Mouse (Mus musculus): ENCODE measurements at regions not wholly inside any gene's neighbourhood (a gene's known extent, or its start where the extent isn't known, plus 50 kb on each side); places are given as distances from the start of the nearest gene placed in this dataset.
A peak's percentile ranks its signal among the peaks of the same experiment; 100 is the strongest.
"Not testable (repeated sequence)": the region's sequence is repeated elsewhere in the genome, so short reads cannot be mapped to it uniquely, and the experiment has no call there.

- H3K9ac ChIP-seq (ENCODE audit: low read length) = no peak overlapping the region
- H3K4me1 ChIP-seq (ENCODE audit: control insufficient read depth, insufficient read depth, low read length) = peaks cover 2% of the 10 kb centered on the region; the same call in 1 of the 2 replicates
- no peaks in the 10 kb centered on the region for H3K36me3 ChIP-seq (ENCODE audit: control insufficient read depth, insufficient read depth, low read length)
- no peak overlapping the region for H3K4me3 ChIP-seq (replicated peaks; ENCODE audit: low read length)
- H3K4me2 ChIP-seq (ENCODE audit: low read depth, low read length) = no peak overlapping the region
- H3K27me3 ChIP-seq (ENCODE audit: control insufficient read depth, insufficient read depth, low read length) = no peaks in the 10 kb centered on the region
- no peaks in the 10 kb centered on the region; the same call in 1 of the 2 replicates for H3K9me3 ChIP-seq (replicated peaks; ENCODE audit: control insufficient read depth, low read length)
- H3K27ac ChIP-seq (ENCODE audit: low read length) = no peak overlapping the region
- WGBS = 43% methylated on average over 3 of the region's 3 CpGs
- ATAC-seq (ENCODE audit: insufficient read depth, low FRiP score) = no peak
These were observed 204.5 kb downstream of the Fam43a start for GRCm38 (mm10) chr16:30804018-30804417.

- not testable (repeated sequence) for H3K27me3 ChIP-seq (ENCODE audit: control insufficient read depth, insufficient read depth, low read length); H3K4me2 ChIP-seq (ENCODE audit: low read depth, low read length); H3K9ac ChIP-seq (ENCODE audit: low read length); ATAC-seq (ENCODE audit: insufficient read depth, low FRiP score); H3K4me1 ChIP-seq (ENCODE audit: control insufficient read depth, insufficient read depth, low read length); H3K9me3 ChIP-seq (replicated peaks; ENCODE audit: control insufficient read depth, low read length); H3K4me3 ChIP-seq (replicated peaks; ENCODE audit: low read length); H3K36me3 ChIP-seq (ENCODE audit: control insufficient read depth, insufficient read depth, low read length); H3K27ac ChIP-seq (ENCODE audit: low read length)
- 76% methylated on average over 4 of the region's 4 CpGs for WGBS
These were observed 206.7 kb downstream of the Fam43a start for GRCm38 (mm10) chr16:30806206-30806605.

- 0 out of 2 replicates have a peak overlapping the region, but pooled peaks have one; percentile 29 for H3K27ac ChIP-seq (ENCODE audit: low read length)
- H3K27me3 ChIP-seq (ENCODE audit: control insufficient read depth, insufficient read depth, low read length) = no peaks in the 10 kb centered on the region
- 22% methylated on average over 5 of the region's 5 CpGs for WGBS
- peaks cover 27% of the 10 kb centered on the region for H3K4me1 ChIP-seq (ENCODE audit: control insufficient read depth, insufficient read depth, low read length)
- H3K9me3 ChIP-seq (replicated peaks; ENCODE audit: control insufficient read depth, low read length) = no peaks in the 10 kb centered on the region
- no peak overlapping the region for H3K9ac ChIP-seq (ENCODE audit: low read length)
- H3K4me2 ChIP-seq (ENCODE audit: low read depth, low read length) = no peak overlapping the region
- no peaks in the 10 kb centered on the region for H3K36me3 ChIP-seq (ENCODE audit: control insufficient read depth, insufficient read depth, low read length)
- peak; percentile 45; the same call in 1 of the 2 replicates for ATAC-seq (ENCODE audit: insufficient read depth, low FRiP score)
- H3K4me3 ChIP-seq (replicated peaks; ENCODE audit: low read length) = no peak overlapping the region
These were observed 219.1 kb downstream of the Fam43a start for GRCm38 (mm10) chr16:30818541-30819120.

- no peak overlapping the region for H3K9ac ChIP-seq (ENCODE audit: low read length)
- ATAC-seq (ENCODE audit: insufficient read depth, low FRiP score) = no peak
- WGBS = 78% methylated on average over 4 of the region's 4 CpGs
- H3K4me1 ChIP-seq (ENCODE audit: control insufficient read depth, insufficient read depth, low read length) = peaks cover 27% of the 10 kb centered on the region
- H3K9me3 ChIP-seq (replicated peaks; ENCODE audit: control insufficient read depth, low read length) = no peaks in the 10 kb centered on the region
- H3K36me3 ChIP-seq (ENCODE audit: control insufficient read depth, insufficient read depth, low read length) = no peaks in the 10 kb centered on the region
- no peak overlapping the region for H3K4me3 ChIP-seq (replicated peaks; ENCODE audit: low read length)
- H3K27ac ChIP-seq (ENCODE audit: low read length) = no peak overlapping the region
- no peak overlapping the region for H3K4me2 ChIP-seq (ENCODE audit: low read depth, low read length)
- no peaks in the 10 kb centered on the region for H3K27me3 ChIP-seq (ENCODE audit: control insufficient read depth, insufficient read depth, low read length)
These were observed 219.8 kb downstream of the Fam43a start for GRCm38 (mm10) chr16:30819342-30819741.

DNA sequence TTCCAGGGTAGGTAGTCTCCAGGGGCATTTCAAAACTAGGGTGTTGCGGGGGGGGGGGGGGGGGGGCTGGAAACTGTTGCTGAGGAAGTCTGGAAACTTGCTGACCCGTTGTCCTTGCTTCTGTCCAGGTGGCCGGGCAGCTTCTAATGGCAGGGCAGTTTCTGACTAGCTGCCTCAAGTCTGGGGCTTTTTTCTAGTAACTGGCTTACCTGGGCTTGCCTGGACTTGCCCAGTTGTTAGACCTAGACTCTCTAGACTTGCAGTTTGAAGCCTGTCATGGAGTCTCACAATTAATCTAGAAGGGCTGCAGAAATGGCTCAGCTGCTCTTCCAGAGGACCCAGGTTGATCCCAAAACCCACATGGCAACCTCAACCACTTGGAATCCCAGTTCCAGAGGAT lies 220.7 kb downstream of the Fam43a start:
- Histone ChIP-seq H3K4me1 (ENCODE audit: control insufficient read depth, insufficient read depth, low read length) (peaks cover 27% of the 10 kb centered on the region), H3K36me3 (ENCODE audit: control insufficient read depth, insufficient read depth, low read length) (no peaks in the 10 kb centered on the region), H3K27ac (ENCODE audit: low read length) (no peak overlapping the region), H3K9ac (ENCODE audit: low read length) (no peak overlapping the region), H3K4me3 (replicated peaks; ENCODE audit: low read length) (no peak overlapping the region), H3K27me3 (ENCODE audit: control insufficient read depth, insufficient read depth, low read length) (no peaks in the 10 kb centered on the region), H3K4me2 (ENCODE audit: low read depth, low read length) (no peak overlapping the region), H3K9me3 (replicated peaks; ENCODE audit: control insufficient read depth, low read length) (no peaks in the 10 kb centered on the region)
- WGBS = 87% methylated on average over 3 of the region's 3 CpGs
- no peak for ATAC-seq (ENCODE audit: insufficient read depth, low FRiP score)

DNA sequence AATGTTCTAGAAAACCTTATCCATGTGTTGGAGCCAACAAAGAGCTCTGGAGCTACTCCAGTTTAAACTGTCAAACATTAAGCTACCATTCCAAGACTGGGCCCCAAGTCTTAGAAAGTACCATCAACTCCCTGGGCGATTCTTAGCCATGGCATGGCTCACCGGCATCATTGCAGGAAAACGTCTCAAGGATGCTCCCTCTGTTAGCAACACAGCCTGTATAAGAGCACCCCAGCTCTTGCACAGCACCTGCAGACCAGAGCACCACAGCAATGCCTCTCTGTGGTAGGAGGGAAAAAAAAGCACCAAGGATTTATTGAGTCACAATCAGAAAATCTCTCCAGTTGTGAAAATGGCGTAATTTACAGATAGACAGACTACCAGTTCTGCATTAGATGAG lies 221.2 kb downstream of the Fam43a start:
- no peaks in the 10 kb centered on the region for H3K9me3 ChIP-seq (replicated peaks; ENCODE audit: control insufficient read depth, low read length)
- ATAC-seq (ENCODE audit: insufficient read depth, low FRiP score) = no peak
- H3K4me1 ChIP-seq (ENCODE audit: control insufficient read depth, insufficient read depth, low read length) = peaks cover 27% of the 10 kb centered on the region
- no peaks in the 10 kb centered on the region for H3K27me3 ChIP-seq (ENCODE audit: control insufficient read depth, insufficient read depth, low read length)
- no peaks in the 10 kb centered on the region for H3K36me3 ChIP-seq (ENCODE audit: control insufficient read depth, insufficient read depth, low read length)
- H3K27ac ChIP-seq (ENCODE audit: low read length) = peak overlapping the region; percentile 66
- peak overlapping the region; percentile 49 for H3K4me2 ChIP-seq (ENCODE audit: low read depth, low read length)
- no peak overlapping the region for H3K4me3 ChIP-seq (replicated peaks; ENCODE audit: low read length)
- H3K9ac ChIP-seq (ENCODE audit: low read length) = no peak overlapping the region; the same call in 1 of the 2 replicates
- WGBS = 78% methylated on average over 4 of the region's 4 CpGs

GRCm38 (mm10) chr16:30821191-30821910 lies 221.8 kb downstream of the Fam43a start:
- H3K4me3 ChIP-seq (replicated peaks; ENCODE audit: low read length) = peak overlapping the region; percentile 13
- peak overlapping the region; percentile 66 for H3K27ac ChIP-seq (ENCODE audit: low read length)
- H3K4me1 ChIP-seq (ENCODE audit: control insufficient read depth, insufficient read depth, low read length) = peaks cover 27% of the 10 kb centered on the region
- ATAC-seq (ENCODE audit: insufficient read depth, low FRiP score) = peak; percentile 81; the same call in 1 of the 2 replicates
- H3K9me3 ChIP-seq (replicated peaks; ENCODE audit: control insufficient read depth, low read length) = no peaks in the 10 kb centered on the region
- peak overlapping the region; percentile 49 for H3K4me2 ChIP-seq (ENCODE audit: low read depth, low read length)
- H3K9ac ChIP-seq (ENCODE audit: low read length) = peak overlapping the region; percentile 51; the same call in 1 of the 2 replicates
- H3K36me3 ChIP-seq (ENCODE audit: control insufficient read depth, insufficient read depth, low read length) = no peaks in the 10 kb centered on the region
- WGBS = 8% methylated on average over 17 of the region's 17 CpGs
- no peaks in the 10 kb centered on the region for H3K27me3 ChIP-seq (ENCODE audit: control insufficient read depth, insufficient read depth, low read length)

DNA sequence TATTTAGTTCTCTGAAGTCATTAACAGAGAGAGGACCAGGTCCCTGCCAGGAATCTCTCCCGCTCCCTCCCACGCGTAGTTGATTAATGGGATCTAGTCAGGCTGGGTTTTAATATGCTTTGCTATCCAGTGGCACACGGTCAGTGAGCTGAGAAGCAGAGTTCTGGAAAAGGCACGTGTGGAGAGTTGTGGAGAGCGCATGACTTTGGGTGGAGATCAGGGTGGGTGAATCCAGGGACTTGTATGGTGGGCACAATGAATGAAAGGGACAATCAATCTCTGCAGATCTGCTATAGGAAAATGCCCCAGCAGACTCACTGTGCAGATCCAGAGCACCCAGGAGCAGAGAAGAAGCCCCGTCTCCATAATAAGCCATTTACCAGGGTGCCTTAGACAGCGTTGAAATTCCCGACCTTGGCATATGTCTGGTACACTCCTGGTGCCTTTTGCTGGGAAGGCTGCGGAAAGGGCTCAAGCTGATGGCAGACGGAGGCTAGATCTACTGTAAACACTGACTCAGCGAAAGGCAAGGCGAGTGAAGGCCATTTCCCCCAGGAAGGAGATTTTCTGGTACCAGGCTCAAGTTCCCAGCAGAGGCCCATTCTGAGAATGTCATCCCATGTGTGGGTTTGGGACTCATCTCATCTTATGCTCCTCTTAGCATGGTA lies 222.5 kb downstream of the Fam43a start:
- H3K9ac ChIP-seq (ENCODE audit: low read length) = no peak overlapping the region; the same call in 1 of the 2 replicates

DNA sequence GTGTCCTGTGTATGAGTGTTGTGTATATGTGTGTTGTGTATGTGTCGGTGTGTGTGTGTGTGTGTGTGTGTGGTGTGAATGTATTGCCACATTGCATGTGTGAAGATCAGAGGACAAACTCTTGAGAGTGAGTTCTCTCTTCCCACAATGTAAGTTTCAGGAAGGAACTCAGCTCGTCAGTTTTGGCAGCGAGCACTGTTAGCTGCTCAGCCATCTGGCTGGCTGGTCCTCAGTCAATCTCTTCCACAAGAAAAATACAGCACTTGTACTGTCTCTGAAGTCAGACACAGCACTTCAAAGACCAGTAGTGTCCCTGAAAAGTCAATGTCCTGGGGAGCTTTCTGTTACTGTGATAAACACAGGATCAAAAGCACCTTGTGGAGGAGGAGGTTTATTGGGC lies 226.6 kb downstream of the Fam43a start:
- no peak for ATAC-seq (ENCODE audit: insufficient read depth, low FRiP score)
- Histone ChIP-seq H3K9me3 (replicated peaks; ENCODE audit: control insufficient read depth, low read length) (no peaks in the 10 kb centered on the region), H3K27me3 (ENCODE audit: control insufficient read depth, insufficient read depth, low read length) (no peaks in the 10 kb centered on the region), H3K36me3 (ENCODE audit: control insufficient read depth, insufficient read depth, low read length) (no peaks in the 10 kb centered on the region), H3K4me3 (replicated peaks; ENCODE audit: low read length) (no peak overlapping the region), H3K4me1 (ENCODE audit: control insufficient read depth, insufficient read depth, low read length) (peaks cover 20% of the 10 kb centered on the region), H3K4me2 (ENCODE audit: low read depth, low read length) (no peak overlapping the region), H3K27ac (ENCODE audit: low read length) (no peak overlapping the region), H3K9ac (ENCODE audit: low read length) (no peak overlapping the region)
- WGBS = 41% methylated on average over 3 of the region's 3 CpGs

More for the DNA sequence above, 222.5 kb downstream of the Fam43a start:
- 32% methylated on average over 13 of the region's 13 CpGs for WGBS
- H3K27me3 ChIP-seq (ENCODE audit: control insufficient read depth, insufficient read depth, low read length) = no peaks in the 10 kb centered on the region
- H3K4me3 ChIP-seq (replicated peaks; ENCODE audit: low read length) = no peak overlapping the region
- H3K9me3 ChIP-seq (replicated peaks; ENCODE audit: control insufficient read depth, low read length) = no peaks in the 10 kb centered on the region
- peak; percentile 49; the same call in 1 of the 2 replicates for ATAC-seq (ENCODE audit: insufficient read depth, low FRiP score)
- H3K4me2 ChIP-seq (ENCODE audit: low read depth, low read length) = peak overlapping the region; percentile 49
- H3K4me1 ChIP-seq (ENCODE audit: control insufficient read depth, insufficient read depth, low read length) = peaks cover 27% of the 10 kb centered on the region
- H3K27ac ChIP-seq (ENCODE audit: low read length) = peak overlapping the region; percentile 66
- H3K36me3 ChIP-seq (ENCODE audit: control insufficient read depth, insufficient read depth, low read length) = no peaks in the 10 kb centered on the region

Measured in stomach, embryonic 16.5 days (tissue).